Mouse (Mus musculus) ES-Bruce4 (cell line): ENCODE data around the gene Itgb6.

Experiments
- CTCF ChIP-seq: IDR thresholded peaks from one replicate; pipeline ENCODE4 v1.8.1; 2011; ENCODE audit warnings: low read depth, low read length
- EP300 ChIP-seq: IDR thresholded peaks from 2 replicates; pipeline ENCODE4 v1.6.1; 2011; ENCODE audit warnings: low read depth, low read length; ENCODE audit not compliant: insufficient read depth
- POLR2A ChIP-seq: IDR thresholded peaks from one replicate; pipeline ENCODE4 v1.8.1; 2011; ENCODE audit warnings: low read length; ENCODE audit not compliant: insufficient read depth

GRCm38 (mm10) chr2:60663071-60663470 lies 59.4 kb downstream of the Itgb6 start:
- no peak for TF ChIP-seq CTCF
- no peak for TF ChIP-seq POLR2A
- TF ChIP-seq EP300, result no peak
